Mouse (Mus musculus) liver, adult 2 months (tissue): ENCODE measurements around the gene Sdhaf3. TPM values are rescaled to one million over a fixed set of nuclear protein-coding genes. Genes with fewer than 3 reads are reported as not detected.

ENCODE experiments used
- DNase-seq: peaks from one replicate; pipeline ENCODE4 v3.0.0-alpha.2; 2011; ENCODE audit warnings: low read depth, low spot score; ENCODE audit errors: extremely low read depth
- H3K27ac ChIP-seq: fragments of 200-500 bp; replicated peaks from 2 replicates; pipeline ENCODE4 v1.5.1; 2012; ENCODE audit warnings: low read depth, mild to moderate bottlenecking, control low read depth, inconsistent platforms, low read length; ENCODE audit not compliant: insufficient read depth
- H3K27me3 ChIP-seq: fragments of 200-500 bp; 2 replicates; pipeline ENCODE4 v1.6.1; 2012; ENCODE audit warnings: mild to moderate bottlenecking, moderate library complexity, low read length, inconsistent platforms; ENCODE audit not compliant: control insufficient read depth, insufficient read depth
- H3K36me3 ChIP-seq: fragments of 200-500 bp; 2 replicates; pipeline ENCODE4 v1.6.1; 2012; ENCODE audit warnings: low read length, inconsistent platforms; ENCODE audit not compliant: control insufficient read depth, insufficient read depth
- H3K4me1 ChIP-seq: fragments of 200-500 bp; 2 replicates; pipeline ENCODE4 v1.6.1; 2011; ENCODE audit warnings: low read length; ENCODE audit not compliant: control insufficient read depth, insufficient read depth
- H3K4me3 ChIP-seq: fragments of 200-500 bp; 2 replicates; pipeline ENCODE4 v1.5.1; 2011; ENCODE audit warnings: low read depth, mild to moderate bottlenecking, control low read depth, low read length, moderate library complexity; ENCODE audit not compliant: insufficient read depth
- H3K79me2 ChIP-seq: fragments of 200-500 bp; 2 replicates; pipeline ENCODE4 v1.6.1; 2012; ENCODE audit warnings: inconsistent platforms, mild to moderate bottlenecking, low read length, moderate library complexity; ENCODE audit not compliant: control insufficient read depth, insufficient read depth
- H3K9ac ChIP-seq: fragments of 200-500 bp; 2 replicates; pipeline ENCODE4 v1.6.1; 2012; ENCODE audit warnings: low read depth, mild to moderate bottlenecking, control low read depth, inconsistent platforms, low read length
- CTCF ChIP-seq: fragments of 200-500 bp; IDR thresholded peaks from 2 replicates; pipeline ENCODE4 v1.5.1; 2011; ENCODE audit warnings: low read depth, low read length, control low read depth
- POLR2A ChIP-seq: fragments of 200-500 bp; IDR thresholded peaks from 2 replicates; pipeline ENCODE4 v1.6.1; 2011; ENCODE audit warnings: low read length, control low read depth; ENCODE audit not compliant: insufficient read depth; ENCODE audit errors: extremely low read depth
- WGBS: fragments of 180-500 bp; shearing (Covaris S2); methylation state at CpG from one replicate; pipeline ENCODE4 v1.1.7; 2018; 5-methylcytosine and 5-hydroxymethylcytosine counted together
- polyA plus RNA-seq: library from polyadenylated mRNA; depleted of rRNA; stranded (reverse); fragments of >200 nt; gene quantifications from 2 replicates; pipeline ENCODE4 v1.2.3, GENCODE M21; 2012; rRNA removed
- total RNA-seq: library from RNA; depleted of rRNA; stranded (reverse); fragments of >200 nt; gene quantifications from 2 replicates; pipeline ENCODE4 v1.2.3, GENCODE M21; 2014; rRNA removed

Sdhaf3 gene
- 4.1 and 5.0 TPM in 2 replicates for total RNA-seq
- 0.66 and 0.78 TPM in 2 replicates for polyA plus RNA-seq

GRCm38 (mm10) chr6:6955764-6956561 is at the start of gene Sdhaf3:
Gene Sdhaf3 (plus strand): TSS chr6:6956004.
- peak; percentile 86 for DNase-seq
- H3K27ac ChIP-seq: peak within 1 kb of the TSS; percentile 47
- H3K9ac ChIP-seq: peak within 1 kb of the TSS; percentile 77
- no peaks in the 10 kb centered on the region for H3K4me1 ChIP-seq
- no peaks in the 10 kb centered on the region; the same call in 1 of the 2 replicates for H3K79me2 ChIP-seq
- peak within 1 kb of the TSS; percentile 79 for H3K4me3 ChIP-seq
- H3K36me3 ChIP-seq: no peaks in the 10 kb centered on the region
- no peaks in the 10 kb centered on the region for H3K27me3 ChIP-seq
- no peak for TF ChIP-seq POLR2A
- under 1% methylated on average over 52 of the region's 52 CpGs for WGBS

GRCm38 (mm10) chr6:6909586-6909985 is 46.2 kb upstream of the Sdhaf3 start:
- TF ChIP-seq POLR2A (no peak), CTCF (no peak)
- 48% methylated on average over 8 of the region's 8 CpGs for WGBS
- Histone ChIP-seq H3K4me1 (no peaks in the 10 kb centered on the region), H3K79me2 (no peaks in the 10 kb centered on the region), H3K27ac (no peak overlapping the region), H3K36me3 (no peaks in the 10 kb centered on the region), H3K9ac (no peak overlapping the region), H3K27me3 (no peaks in the 10 kb centered on the region), H3K4me3 (no peak overlapping the region)
- no peak for DNase-seq

- H3K27ac ChIP-seq: no peak overlapping the region
- no peak for TF ChIP-seq POLR2A
- no peak for TF ChIP-seq CTCF
- WGBS: 79% methylated on average over 1 of the region's 1 CpGs
Measured at GRCm38 (mm10) chr6:6914304-6914703, 41.5 kb upstream of the Sdhaf3 start.

GRCm38 (mm10) chr6:6914849-6915525 is 40.8 kb upstream of the Sdhaf3 start:
- no peaks in the 10 kb centered on the region for H3K36me3 ChIP-seq
- DNase-seq: peak; percentile 44
- no peak overlapping the region for H3K27ac ChIP-seq
- TF ChIP-seq CTCF: peak; percentile 37; the same call in 1 of the 2 replicates
- TF ChIP-seq POLR2A: no peak
- no peaks in the 10 kb centered on the region for H3K79me2 ChIP-seq
- H3K4me3 ChIP-seq: no peak overlapping the region
- no peak overlapping the region for H3K9ac ChIP-seq
- 37% methylated on average over 5 of the region's 5 CpGs for WGBS
- H3K27me3 ChIP-seq: no peaks in the 10 kb centered on the region
- H3K4me1 ChIP-seq: no peaks in the 10 kb centered on the region

More at GRCm38 (mm10) chr6:6914304-6914703, 41.5 kb upstream of the Sdhaf3 start:
- no peak overlapping the region for H3K9ac ChIP-seq
- H3K27me3 ChIP-seq: no peaks in the 10 kb centered on the region
- H3K36me3 ChIP-seq: no peaks in the 10 kb centered on the region
- H3K4me1 ChIP-seq: no peaks in the 10 kb centered on the region
- no peaks in the 10 kb centered on the region for H3K79me2 ChIP-seq
- no peak for DNase-seq
- no peak overlapping the region for H3K4me3 ChIP-seq

GRCm38 (mm10) chr6:6915526-6915915 is 40.3 kb upstream of the Sdhaf3 start:
- H3K79me2 ChIP-seq: no peaks in the 10 kb centered on the region
- no peak overlapping the region for H3K9ac ChIP-seq
- H3K27me3 ChIP-seq: no peaks in the 10 kb centered on the region
- WGBS: 58% methylated on average over 9 of the region's 9 CpGs
- H3K27ac ChIP-seq: no peak overlapping the region
- TF ChIP-seq CTCF (no peak), POLR2A (no peak)
- no peaks in the 10 kb centered on the region for H3K36me3 ChIP-seq
- no peak overlapping the region for H3K4me3 ChIP-seq
- DNase-seq: no peak
- no peaks in the 10 kb centered on the region for H3K4me1 ChIP-seq
